Mouse (Mus musculus) adrenal gland, postnatal 14 days (tissue): ENCODE measurements around the gene Micall1. TPM values are rescaled to one million over a fixed set of nuclear protein-coding genes. Genes with fewer than 3 reads are reported as not detected.

ENCODE experiments used
- DNase-seq: peaks from one replicate; pipeline ENCODE4 v3.0.0; 2021; ENCODE audit warnings: mixed read lengths
- total RNA-seq: library from RNA; stranded (reverse); gene quantifications from 2 replicates; pipeline ENCODE4 v1.2.3, GENCODE M21; 2021

The Micall1 gene
- total RNA-seq, 1 experiment from 2014 or later = 34.3 TPM

DNA sequence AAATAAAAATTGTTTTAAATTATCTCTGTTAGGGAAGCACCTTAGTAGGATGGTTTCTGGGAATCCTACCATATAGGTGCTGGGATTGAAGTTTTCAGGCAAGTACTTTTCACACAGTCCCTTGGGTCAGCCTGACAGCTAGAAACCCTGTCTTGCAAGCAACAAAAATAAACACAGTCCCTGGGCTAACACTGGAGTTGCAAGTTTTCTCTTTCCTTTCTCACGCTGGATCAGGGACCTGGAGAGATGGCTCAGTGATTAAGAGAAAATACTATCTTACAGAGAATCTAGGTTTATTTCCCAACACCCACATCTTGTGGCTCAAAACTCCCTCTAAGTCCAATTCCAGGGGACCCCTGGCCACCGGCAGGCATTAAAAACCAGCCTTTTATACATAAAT lies 11.6 kb upstream of the Micall1 start:
- no peak for DNase-seq

- peak; percentile 86 for DNase-seq
These were observed 11.1 kb upstream of the Micall1 start for GRCm38 (mm10) chr15:79097611-79098025.

DNA sequence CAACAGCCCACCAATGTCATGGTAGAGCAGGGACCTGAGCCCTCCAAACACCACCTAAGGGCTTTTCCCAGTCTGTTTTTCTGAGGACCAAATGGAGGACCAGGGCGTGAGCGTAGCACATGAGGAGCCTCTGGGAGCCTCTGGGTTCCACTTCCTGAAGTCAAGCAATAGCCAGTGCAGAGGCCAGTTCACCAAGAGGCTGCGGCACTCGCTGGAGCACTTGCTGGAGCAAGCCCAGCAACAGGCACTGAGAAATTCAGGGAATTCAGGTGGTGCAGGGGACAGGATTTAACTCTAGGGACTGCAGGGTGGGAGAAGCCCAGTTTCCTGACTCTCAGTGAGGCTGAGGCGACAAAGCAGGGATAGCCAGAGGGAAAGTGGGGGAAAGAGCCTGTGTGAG lies 10.5 kb upstream of the Micall1 start:
- DNase-seq = no peak

GRCm38 (mm10) chr15:79098868-79099267 lies 9.8 kb upstream of the Micall1 start:
- DNase-seq = peak; percentile 60

DNA sequence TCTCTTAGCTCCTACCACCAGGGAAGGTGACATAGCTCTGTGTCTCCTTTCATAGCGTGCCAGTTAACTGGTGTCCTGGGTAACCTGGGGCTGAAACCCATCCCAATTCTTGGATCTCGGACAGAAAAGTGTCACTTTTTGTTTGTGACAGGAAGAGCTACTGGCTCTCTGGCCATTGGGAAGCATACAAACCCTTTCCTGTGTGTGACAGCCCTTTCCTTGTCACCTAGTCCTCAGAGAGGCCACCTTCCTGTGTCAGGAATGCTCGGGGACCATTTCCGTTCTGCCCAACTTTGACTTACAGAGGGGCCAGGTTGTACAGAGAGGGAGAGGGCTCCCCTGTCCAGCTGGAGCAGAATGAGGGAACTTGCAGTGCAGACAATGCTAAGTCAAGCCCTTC lies 9.2 kb upstream of the Micall1 start:
- no peak for DNase-seq

GRCm38 (mm10) chr15:79100391-79100790 lies 8.3 kb upstream of the Micall1 start:
- no peak for DNase-seq

- no peak for DNase-seq
These were observed 7.2 kb upstream of the Micall1 start for GRCm38 (mm10) chr15:79101531-79101930.

GRCm38 (mm10) chr15:79103264-79103663 lies 5.4 kb upstream of the Micall1 start:
- DNase-seq = no peak

DNA sequence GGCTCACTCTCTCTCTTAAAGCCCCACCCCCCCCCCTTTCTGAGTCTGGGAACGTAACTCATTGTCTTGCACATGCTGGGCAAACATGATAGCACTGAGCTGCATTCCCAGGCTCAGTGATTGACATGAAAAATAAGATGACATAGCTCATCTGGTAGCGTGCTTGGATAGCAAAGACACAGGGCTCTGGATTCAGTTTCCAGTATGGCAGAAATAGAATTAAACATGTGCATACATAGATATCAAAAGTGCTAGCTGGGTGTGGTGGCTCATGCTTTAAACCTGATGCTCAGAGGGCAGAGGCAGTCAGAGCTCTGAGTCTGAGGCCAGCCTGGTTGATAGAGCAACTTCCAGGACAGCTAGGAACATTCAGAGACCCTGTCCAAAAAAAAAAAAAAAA lies 2.9 kb upstream of the Micall1 start:
- no peak for DNase-seq

DNA sequence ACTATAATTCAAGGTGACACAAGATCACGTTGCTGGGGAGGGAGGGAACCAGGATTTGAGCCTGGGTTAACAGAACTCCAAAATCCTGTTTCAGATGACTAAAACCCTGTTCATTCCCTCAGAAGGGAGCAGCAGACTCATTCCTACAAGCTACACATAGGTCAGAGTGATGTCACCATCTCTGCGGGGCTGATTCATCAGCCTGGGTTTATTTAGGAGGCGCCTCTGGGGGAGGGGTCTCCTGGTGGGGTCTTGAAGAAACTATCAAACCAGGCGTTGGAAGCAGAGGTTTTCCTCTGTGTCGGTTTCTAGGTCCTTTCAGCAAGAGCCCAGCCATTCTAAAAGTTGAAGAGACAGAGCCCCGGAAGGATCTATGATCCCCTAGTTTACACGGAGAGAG lies 732 bp upstream of the Micall1 start:
- peak; percentile 34 for DNase-seq

DNA sequence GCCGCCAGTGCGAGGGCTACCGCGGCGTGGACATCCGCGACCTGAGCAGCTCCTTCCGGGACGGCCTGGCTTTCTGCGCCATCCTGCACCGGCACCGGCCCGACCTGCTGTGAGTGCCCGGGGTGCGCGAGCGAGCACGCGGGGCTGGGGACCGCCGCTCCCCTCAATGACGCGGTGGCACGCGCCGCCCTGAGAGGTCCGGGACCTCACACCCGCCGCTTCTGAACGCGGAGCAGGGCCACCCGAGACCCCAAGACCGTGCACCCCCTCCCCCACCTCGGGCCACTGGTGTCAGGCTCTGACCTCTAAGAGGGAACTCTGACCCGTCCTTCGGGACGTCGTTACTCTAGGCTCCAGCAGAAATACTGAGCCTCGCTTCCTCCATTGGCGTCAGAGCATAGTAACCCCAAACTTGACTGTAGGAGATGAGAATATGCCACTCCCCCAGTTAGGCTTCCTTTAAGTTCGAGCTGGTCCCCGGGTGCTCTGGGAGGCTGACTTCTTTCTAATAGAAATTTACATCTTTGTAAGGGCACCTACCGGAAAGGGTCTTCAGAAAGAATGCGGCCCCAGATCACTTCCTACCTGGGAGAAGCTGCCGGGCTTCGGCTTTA lies 730 bp downstream of the Micall1 start:
- DNase-seq = no peak

GRCm38 (mm10) chr15:79110031-79110430 lies 1.3 kb downstream of the Micall1 start:
- DNase-seq = no peak

DNA sequence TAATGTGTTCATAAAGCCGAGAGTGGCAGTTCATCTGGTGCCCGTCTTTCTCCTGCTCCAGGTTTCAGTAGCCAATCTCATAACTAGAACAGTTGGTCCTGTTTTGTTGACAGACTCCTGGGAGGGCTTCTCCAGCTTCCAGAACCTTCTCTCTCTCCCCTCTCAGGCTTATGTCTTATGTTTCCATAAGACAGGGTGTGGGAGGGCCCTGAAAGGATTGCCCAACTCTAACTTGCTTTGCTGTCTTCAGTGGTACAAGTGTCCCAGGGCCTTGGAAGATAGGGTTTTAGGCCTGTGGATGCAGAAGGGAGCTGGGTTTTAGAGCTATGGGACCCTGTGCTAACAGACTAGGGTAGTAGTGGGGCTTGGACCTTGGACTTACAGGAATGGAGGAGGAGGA lies 1.8 kb downstream of the Micall1 start:
- no peak for DNase-seq

- DNase-seq = peak; percentile 73
These were observed 3.1 kb downstream of the Micall1 start for GRCm38 (mm10) chr15:79111774-79112173.

GRCm38 (mm10) chr15:79115276-79115675 lies 6.6 kb downstream of the Micall1 start:
- DNase-seq = no peak

GRCm38 (mm10) chr15:79119491-79119890 lies 10.8 kb downstream of the Micall1 start:
- DNase-seq = no peak

DNA sequence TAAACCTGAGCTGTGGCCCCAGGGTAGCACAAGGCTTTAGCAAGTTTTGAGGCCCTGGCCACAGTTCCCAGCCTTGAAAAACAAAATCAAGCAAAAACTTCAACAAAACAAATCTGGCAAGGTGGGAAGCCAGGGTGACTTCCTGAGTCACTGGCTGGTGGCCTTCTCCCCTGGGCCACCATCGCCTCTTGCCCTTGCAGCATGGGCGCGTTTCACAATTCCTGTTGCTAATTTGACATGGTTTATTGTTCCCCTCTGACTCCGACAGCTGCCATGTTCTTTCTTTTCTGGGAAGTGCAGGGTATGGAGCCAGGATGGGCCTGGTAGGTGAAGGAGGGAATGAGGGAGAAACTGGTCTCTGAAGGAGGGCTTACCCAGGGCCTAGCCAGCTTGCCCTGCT lies 13.4 kb downstream of the Micall1 start:
- peak; percentile 72 for DNase-seq

- DNase-seq = no peak
These were observed 13.8 kb downstream of the Micall1 start for GRCm38 (mm10) chr15:79122546-79122945.

- DNase-seq = peak; percentile 50
These were observed 15.1 kb downstream of the Micall1 start for GRCm38 (mm10) chr15:79123751-79124150.

- no peak for DNase-seq
These were observed 15.7 kb downstream of the Micall1 start for GRCm38 (mm10) chr15:79124331-79124875.

DNA sequence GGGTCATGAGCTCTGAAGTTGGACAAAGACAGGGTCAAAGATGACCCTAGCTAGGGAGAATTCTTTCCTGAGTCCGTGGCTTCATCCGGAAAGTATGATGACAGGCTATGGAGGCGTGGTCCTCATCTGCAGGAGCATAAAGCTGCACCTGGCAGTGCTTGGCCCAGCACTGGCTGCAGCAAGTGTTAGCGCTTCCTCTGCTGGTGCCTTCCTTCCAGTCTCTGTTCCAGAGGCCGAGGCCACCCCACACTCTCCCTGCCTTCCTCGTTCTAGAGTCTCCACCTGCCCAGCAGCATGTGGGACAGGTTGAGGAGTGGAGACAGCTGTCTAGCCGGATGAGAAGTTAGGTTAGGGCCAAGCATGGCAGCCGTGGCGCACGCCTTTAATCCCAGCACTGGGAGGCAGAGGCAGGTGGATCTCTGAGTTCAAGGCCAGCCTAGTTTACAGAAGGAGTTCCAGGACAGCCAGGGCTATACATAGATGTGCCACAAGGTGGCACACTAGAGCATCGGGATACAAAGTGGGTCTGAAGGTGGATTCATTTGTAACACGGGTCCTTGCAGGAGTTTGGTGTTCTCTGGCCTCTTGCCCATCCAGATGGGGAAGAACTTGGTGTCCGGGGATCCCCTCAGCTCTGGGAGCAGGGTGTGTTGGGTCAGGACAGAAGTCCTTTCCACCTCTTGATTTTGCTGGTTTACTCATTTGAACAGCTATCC lies 17.7 kb downstream of the Micall1 start:
- peak; percentile 71 for DNase-seq

DNA sequence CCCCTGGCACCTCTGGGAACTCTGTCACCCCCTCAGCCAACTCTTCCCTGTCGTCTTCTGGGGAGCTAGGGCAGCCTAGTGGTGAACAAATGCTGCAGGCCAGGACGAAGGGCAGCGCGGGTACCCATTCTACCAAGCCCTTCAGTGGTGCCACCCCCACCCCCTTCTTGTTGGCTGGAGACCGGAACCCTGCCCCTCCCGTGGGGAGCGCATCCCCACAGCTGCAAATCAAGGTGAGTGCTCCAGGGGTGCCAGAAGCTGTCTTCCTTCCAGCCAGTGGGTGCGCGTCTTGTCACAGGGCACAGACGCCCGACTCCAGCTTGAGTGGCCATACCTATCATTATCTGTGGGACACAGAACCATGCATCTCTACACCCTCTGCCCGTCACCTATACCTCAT lies 18.4 kb downstream of the Micall1 start:
- no peak for DNase-seq

- DNase-seq = no peak
These were observed 19.5 kb downstream of the Micall1 start for GRCm38 (mm10) chr15:79128208-79128607.

- DNase-seq = peak; percentile 73
These were observed 20.6 kb downstream of the Micall1 start for GRCm38 (mm10) chr15:79129311-79129710.
